Mouse (Mus musculus): ENCODE data around the gene Rnh1. TPM values are rescaled to one million over a fixed set of nuclear protein-coding genes. Genes with fewer than 3 reads are reported as not detected.

The Rnh1 gene
- total and polyA plus RNA-seq, 3 experiments = 12.6 to 40.6 (median 16.3) TPM

DNA sequence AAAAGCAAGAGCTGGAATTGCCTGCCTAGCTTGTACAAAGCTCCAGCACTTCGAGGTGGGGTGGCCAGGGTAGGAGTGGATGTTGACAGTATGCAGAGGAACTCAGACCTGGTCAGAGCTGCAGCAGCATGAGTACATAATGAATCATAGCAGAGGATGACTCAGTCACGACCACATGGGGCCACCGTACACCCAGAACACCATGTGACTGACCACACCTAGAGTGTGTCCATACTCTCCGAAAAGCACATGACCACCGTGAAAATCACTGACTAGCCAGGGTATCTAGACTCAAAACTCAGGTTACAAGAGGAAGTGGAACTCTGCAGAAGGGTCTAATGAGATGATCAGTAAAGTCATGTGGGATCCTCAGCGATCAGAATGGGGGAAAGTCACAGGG is 7.8 kb downstream of the Rnh1 start:
- H3K9me3 ChIP-seq (replicated peaks) = no peaks in the 10 kb centered on the region
- peaks cover 49% of the 10 kb centered on the region for H3K4me1 ChIP-seq (ENCODE audit: insufficient read depth, low read depth, low read length)
- no peak overlapping the region for H3K4me3 ChIP-seq (ENCODE audit: low read depth, low read length)
- no peaks in the 10 kb centered on the region for H3K27me3 ChIP-seq (ENCODE audit: insufficient read depth, low read length)
- no peak for TF ChIP-seq CTCF (IDR thresholded peaks at IDR 0.05; ENCODE audit: low read depth, low read length)
- TF ChIP-seq GATA1 (IDR thresholded peaks at IDR 0.05; ENCODE audit: borderline replicate concordance, low read length) = no peak
- no peak for TF ChIP-seq GATA2 (IDR thresholded peaks at IDR 0.05; ENCODE audit: borderline replicate concordance, low read depth, low read length)
- H3K36me3 ChIP-seq (replicated peaks) = peaks cover 73% of the 10 kb centered on the region
- no peak for DNase-seq (ENCODE audit: low spot score)
- peak; percentile 48; the same call in 1 of the 2 replicates for ATAC-seq (ENCODE audit: extremely low read depth, insufficient number of reproducible peaks, low FRiP score, poor library complexity, severe bottlenecking)

DNA sequence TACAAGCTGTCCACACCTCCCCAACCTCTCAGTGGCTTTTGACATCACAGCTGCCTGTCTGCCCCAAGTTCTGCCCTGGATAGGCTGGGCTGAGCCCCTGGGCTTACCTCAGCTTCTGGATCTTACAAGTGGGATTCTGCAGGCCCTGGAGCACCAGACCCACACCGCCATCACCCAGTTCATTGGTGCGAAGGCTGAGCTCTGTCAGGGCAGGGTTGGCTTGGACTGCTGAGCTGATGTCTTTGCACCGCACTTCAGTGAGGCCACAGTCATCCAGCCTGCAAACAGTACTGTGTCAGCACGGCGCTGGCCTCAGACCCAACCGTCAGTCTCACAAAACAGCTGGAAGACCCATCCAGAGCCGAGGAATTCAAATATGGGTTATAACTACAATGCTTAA is 8.3 kb downstream of the Rnh1 start:
- TF ChIP-seq TAL1 (conservative IDR thresholded peaks at IDR 0.05; ENCODE audit: low read depth, low read length) (no peak), CTCF (IDR thresholded peaks at IDR 0.05; ENCODE audit: low read depth, low read length) (no peak), GATA1 (IDR thresholded peaks at IDR 0.05; ENCODE audit: borderline replicate concordance, low read length) (no peak), POLR2AphosphoS5 (IDR thresholded peaks at IDR 0.05; ENCODE audit: insufficient replicate concordance, low read depth, low read length) (no peak), GATA2 (IDR thresholded peaks at IDR 0.05; ENCODE audit: borderline replicate concordance, low read depth, low read length) (no peak)
- H3K36me3 ChIP-seq (replicated peaks) = peaks cover 76% of the 10 kb centered on the region
- H3K4me1 ChIP-seq (ENCODE audit: insufficient read depth, low read depth, low read length) = peaks cover 45% of the 10 kb centered on the region
- H3K4me3 ChIP-seq (ENCODE audit: low read depth, low read length) = no peak overlapping the region
- ATAC-seq (ENCODE audit: extremely low read depth, insufficient number of reproducible peaks, low FRiP score, poor library complexity, severe bottlenecking) = no peak
- no peak for DNase-seq (ENCODE audit: low spot score)
- no peaks in the 10 kb centered on the region for H3K9me3 ChIP-seq (replicated peaks)
- no peaks in the 10 kb centered on the region for H3K27me3 ChIP-seq (ENCODE audit: insufficient read depth, low read length)

DNA sequence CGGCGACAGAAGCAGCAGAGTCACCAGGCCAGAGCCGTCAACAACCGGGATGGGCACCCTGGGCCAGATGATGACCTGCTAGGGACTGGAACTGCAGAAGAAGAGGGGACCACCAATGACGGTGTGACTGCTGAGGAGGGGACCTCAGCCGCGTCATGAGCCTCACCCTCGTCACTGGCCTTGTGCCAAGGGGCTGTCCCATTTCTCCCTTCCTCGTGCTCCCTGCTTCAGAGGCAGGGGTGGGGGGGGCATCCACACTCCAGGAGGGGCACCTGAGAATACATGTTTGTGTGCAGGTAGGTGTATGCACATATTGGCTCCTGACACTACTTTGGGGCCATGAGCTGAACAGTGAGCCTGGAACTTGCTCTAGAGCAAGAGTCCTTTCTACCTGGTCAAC is 17.3 kb downstream of the Rnh1 start:
- H3K4me1 ChIP-seq (ENCODE audit: insufficient read depth, low read depth, low read length) = no peaks in the 10 kb centered on the region
- no peaks in the 10 kb centered on the region for H3K9me3 ChIP-seq (replicated peaks)
- TF ChIP-seq GATA1 (IDR thresholded peaks at IDR 0.05; ENCODE audit: borderline replicate concordance, low read length) = no peak
- no peak for TF ChIP-seq GATA2 (IDR thresholded peaks at IDR 0.05; ENCODE audit: borderline replicate concordance, low read depth, low read length)
- no peak for TF ChIP-seq CTCF (IDR thresholded peaks at IDR 0.05; ENCODE audit: low read depth, low read length)
- no peak for TF ChIP-seq POLR2AphosphoS5 (IDR thresholded peaks at IDR 0.05; ENCODE audit: insufficient replicate concordance, low read depth, low read length)
- TF ChIP-seq TAL1 (conservative IDR thresholded peaks at IDR 0.05; ENCODE audit: low read depth, low read length) = no peak
- no peaks in the 10 kb centered on the region for H3K27me3 ChIP-seq (ENCODE audit: insufficient read depth, low read length)
- H3K36me3 ChIP-seq (replicated peaks) = peaks cover 89% of the 10 kb centered on the region
- ATAC-seq (ENCODE audit: extremely low read depth, insufficient number of reproducible peaks, low FRiP score, poor library complexity, severe bottlenecking) = no peak
- no peak overlapping the region for H3K4me3 ChIP-seq (ENCODE audit: low read depth, low read length)
- DNase-seq (ENCODE audit: low spot score) = no peak

DNA sequence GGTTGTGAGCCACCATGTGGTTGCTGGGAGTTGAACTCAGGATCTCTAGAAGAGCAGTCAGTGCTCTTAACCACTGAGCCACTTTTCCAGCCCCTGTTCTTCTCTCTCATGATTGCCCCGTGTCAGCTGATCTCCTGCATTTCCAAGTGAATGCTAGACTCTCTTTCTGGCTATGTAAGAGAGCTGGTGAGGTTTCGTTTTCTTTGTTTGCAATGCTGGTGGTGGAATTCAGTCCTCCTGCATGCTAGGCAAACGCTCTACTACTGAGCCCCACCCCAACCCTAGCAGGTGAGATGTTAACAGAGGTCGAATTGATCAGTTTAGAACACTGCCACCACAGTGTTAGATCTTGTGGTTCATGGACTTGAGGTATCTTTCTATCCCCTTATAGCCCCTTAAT is 24.0 kb downstream of the Rnh1 start:
- Histone ChIP-seq H3K27me3 (ENCODE audit: insufficient read depth, low read length) (no peaks in the 10 kb centered on the region), H3K4me1 (ENCODE audit: insufficient read depth, low read depth, low read length) (peaks cover 7% of the 10 kb centered on the region; the same call in 1 of the 2 replicates), H3K36me3 (replicated peaks) (peaks cover 93% of the 10 kb centered on the region), H3K4me3 (ENCODE audit: low read depth, low read length) (no peak overlapping the region), H3K9me3 (replicated peaks) (no peaks in the 10 kb centered on the region)
- TF ChIP-seq GATA2 (IDR thresholded peaks at IDR 0.05; ENCODE audit: borderline replicate concordance, low read depth, low read length) (no peak), CTCF (IDR thresholded peaks at IDR 0.05; ENCODE audit: low read depth, low read length) (no peak), TAL1 (conservative IDR thresholded peaks at IDR 0.05; ENCODE audit: low read depth, low read length) (no peak), GATA1 (IDR thresholded peaks at IDR 0.05; ENCODE audit: borderline replicate concordance, low read length) (no peak), POLR2AphosphoS5 (IDR thresholded peaks at IDR 0.05; ENCODE audit: insufficient replicate concordance, low read depth, low read length) (no peak)
- ATAC-seq (ENCODE audit: extremely low read depth, insufficient number of reproducible peaks, low FRiP score, poor library complexity, severe bottlenecking) (no peak), DNase-seq (ENCODE audit: low spot score) (no peak)

DNA sequence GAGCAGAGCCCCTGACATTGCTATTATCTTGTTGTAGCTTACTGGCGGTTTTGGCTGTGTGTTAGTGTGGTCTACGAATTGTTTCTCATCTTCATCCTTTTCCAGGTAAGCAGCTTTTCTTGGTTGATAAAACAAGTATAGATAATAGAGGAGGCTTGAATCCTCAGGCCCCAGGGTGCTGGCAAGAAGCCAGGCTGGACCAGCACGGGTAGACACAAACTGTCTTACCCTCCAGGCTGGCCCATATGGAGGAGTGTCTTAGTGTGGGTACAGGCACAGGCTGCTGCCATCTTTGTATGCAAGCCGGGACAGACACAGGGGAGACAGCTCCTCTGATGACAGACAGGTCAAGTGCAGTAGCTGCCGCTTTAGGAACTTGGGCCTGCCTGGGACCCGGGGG is 25.6 kb downstream of the Rnh1 start:
- no peak for DNase-seq (ENCODE audit: low spot score)

DNA sequence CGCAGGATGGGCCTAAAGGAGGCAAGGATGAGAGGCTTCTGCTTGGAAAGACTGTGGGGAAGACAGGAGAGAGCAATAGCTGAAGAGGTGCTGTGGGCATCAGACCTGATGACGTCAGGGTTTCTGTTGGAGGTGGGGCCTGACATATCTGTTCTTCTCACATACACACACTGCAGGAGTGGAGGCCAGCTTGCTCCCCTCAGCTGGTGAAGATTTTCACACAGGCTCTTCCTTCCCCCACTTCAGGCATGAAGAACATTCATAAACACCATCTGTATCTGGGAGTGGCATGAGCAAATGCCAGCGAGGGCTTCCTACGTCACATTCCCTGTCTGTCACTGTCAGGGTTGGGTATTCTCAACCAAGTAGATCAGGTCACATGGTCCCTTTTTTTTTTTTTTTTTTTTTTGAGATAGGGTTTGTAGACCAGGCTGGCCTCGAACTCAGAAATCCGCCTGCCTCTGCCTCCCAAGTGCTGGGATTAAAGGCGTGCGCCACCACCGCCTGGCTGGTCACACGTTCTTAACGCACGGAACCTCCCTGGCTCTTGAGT is 26.5 kb downstream of the Rnh1 start:
- H3K4me3 ChIP-seq (ENCODE audit: low read depth, low read length) = no peak overlapping the region
- H3K27me3 ChIP-seq (ENCODE audit: insufficient read depth, low read length) = no peaks in the 10 kb centered on the region
- H3K4me1 ChIP-seq (ENCODE audit: insufficient read depth, low read depth, low read length) = peaks cover 11% of the 10 kb centered on the region
- no peak for ATAC-seq (ENCODE audit: extremely low read depth, insufficient number of reproducible peaks, low FRiP score, poor library complexity, severe bottlenecking)
- no peaks in the 10 kb centered on the region for H3K9me3 ChIP-seq (replicated peaks)
- TF ChIP-seq CTCF (IDR thresholded peaks at IDR 0.05; ENCODE audit: low read depth, low read length) (no peak), GATA1 (IDR thresholded peaks at IDR 0.05; ENCODE audit: borderline replicate concordance, low read length) (no peak), TAL1 (conservative IDR thresholded peaks at IDR 0.05; ENCODE audit: low read depth, low read length) (no peak), GATA2 (IDR thresholded peaks at IDR 0.05; ENCODE audit: borderline replicate concordance, low read depth, low read length) (no peak), POLR2AphosphoS5 (IDR thresholded peaks at IDR 0.05; ENCODE audit: insufficient replicate concordance, low read depth, low read length) (no peak)
- H3K36me3 ChIP-seq (replicated peaks) = peaks cover 89% of the 10 kb centered on the region
- DNase-seq (ENCODE audit: low spot score) = no peak

More for the DNA sequence above, 25.6 kb downstream of the Rnh1 start:
- no peak for TF ChIP-seq CTCF (IDR thresholded peaks at IDR 0.05; ENCODE audit: low read depth, low read length)
- TF ChIP-seq TAL1 (conservative IDR thresholded peaks at IDR 0.05; ENCODE audit: low read depth, low read length) = no peak
- TF ChIP-seq GATA2 (IDR thresholded peaks at IDR 0.05; ENCODE audit: borderline replicate concordance, low read depth, low read length) = no peak
- TF ChIP-seq POLR2AphosphoS5 (IDR thresholded peaks at IDR 0.05; ENCODE audit: insufficient replicate concordance, low read depth, low read length) = no peak
- no peak for TF ChIP-seq GATA1 (IDR thresholded peaks at IDR 0.05; ENCODE audit: borderline replicate concordance, low read length)
- no peak for ATAC-seq (ENCODE audit: extremely low read depth, insufficient number of reproducible peaks, low FRiP score, poor library complexity, severe bottlenecking)
- Histone ChIP-seq H3K27me3 (ENCODE audit: insufficient read depth, low read length) (no peaks in the 10 kb centered on the region), H3K9me3 (replicated peaks) (no peaks in the 10 kb centered on the region), H3K4me3 (ENCODE audit: low read depth, low read length) (no peak overlapping the region), H3K36me3 (replicated peaks) (peaks cover 92% of the 10 kb centered on the region), H3K4me1 (ENCODE audit: insufficient read depth, low read depth, low read length) (peaks cover 8% of the 10 kb centered on the region)
